14 mouse cellular contexts compared by ENCODE assay signal in genomic region chr4:66232350-66232749, GRCm38 (mm10).
DNase-seq lines count a peak whose midpoint lies in the region; ATAC-seq and TF ChIP-seq lines count a peak whose summit lies in the region.
"Had no signal": no experiment of that assay in that cellular context is flagged by ENCODE, and none has a peak within 500 bp of the region (broad histone marks: within the 10 kb centered on the region; RNA-seq: fewer than 3 reads in every experiment).

No protein-coding gene starts in this region.

- no peaks in the 10 kb centered on the region for H3K9me3 ChIP-seq in forebrain, embryonic 12.5 days
- no peaks in the 10 kb centered on the region for H3K9me3 ChIP-seq in hindbrain, embryonic 16.5 days (ENCODE audit: control insufficient read depth, low read length)
- H3K9me3 ChIP-seq in midbrain, postnatal 0 days (ENCODE audit: low read length), result no peaks in the 10 kb centered on the region
- H3K9me3 ChIP-seq: embryonic facial prominence, embryonic 12.5 days; heart, embryonic 12.5 days; limb, embryonic 12.5 days; stomach, embryonic 15.5 days had no signal

- H3K27ac ChIP-seq in forebrain, embryonic 12.5 days, result 0 out of 2 replicates have a peak overlapping the region, but pooled peaks have one; percentile 13
- no peak overlapping the region; the same call in 1 of the 2 replicates for H3K27ac ChIP-seq in hindbrain, embryonic 16.5 days (ENCODE audit: low read depth, low read length)
- H3K27ac ChIP-seq in midbrain, postnatal 0 days (ENCODE audit: low read depth, low read length), result 0 out of 2 replicates have a peak overlapping the region, but pooled peaks have one; percentile 9
- H3K27ac ChIP-seq: embryonic facial prominence, embryonic 12.5 days; limb, embryonic 12.5 days; stomach, embryonic 15.5 days had no signal

- ATAC-seq in forebrain, embryonic 12.5 days (ENCODE audit: low FRiP score), result peak; percentile 79
- ATAC-seq in hindbrain, embryonic 16.5 days, result peak; percentile 89
- ATAC-seq in midbrain, postnatal 0 days (ENCODE audit: low FRiP score), result peak; percentile 69; the same call in 1 of the 2 replicates
- ATAC-seq in erythroid progenitor cell, adult 5-6 weeks (replicated peaks; ENCODE audit: low FRiP score, poor library complexity, severe bottlenecking), result no peak
- ATAC-seq: intestine, postnatal 0 days had no signal

- no peaks in the 10 kb centered on the region for H3K36me3 ChIP-seq in forebrain, embryonic 12.5 days (replicated peaks)
- no peaks in the 10 kb centered on the region for H3K36me3 ChIP-seq in hindbrain, embryonic 16.5 days (ENCODE audit: control insufficient read depth, insufficient read depth, low read length)
- no peaks in the 10 kb centered on the region for H3K36me3 ChIP-seq in midbrain, postnatal 0 days (ENCODE audit: insufficient read depth, low read length)
- H3K36me3 ChIP-seq: embryonic facial prominence, embryonic 12.5 days; heart, embryonic 12.5 days; limb, embryonic 12.5 days; stomach, embryonic 15.5 days had no signal

- H3K27me3 ChIP-seq in forebrain, embryonic 12.5 days, result no peaks in the 10 kb centered on the region
- H3K27me3 ChIP-seq in hindbrain, embryonic 16.5 days (replicated peaks; ENCODE audit: control insufficient read depth, insufficient read depth, low read length), result no peaks in the 10 kb centered on the region
- H3K27me3 ChIP-seq in midbrain, postnatal 0 days (ENCODE audit: insufficient read depth, low read length), result no peaks in the 10 kb centered on the region
- H3K27me3 ChIP-seq: embryonic facial prominence, embryonic 12.5 days; heart, embryonic 12.5 days; limb, embryonic 12.5 days; stomach, embryonic 15.5 days had no signal

- H3K4me2 ChIP-seq in forebrain, embryonic 12.5 days, result no peak overlapping the region
- no peak overlapping the region for H3K4me2 ChIP-seq in hindbrain, embryonic 16.5 days (ENCODE audit: low read length)
- no peak overlapping the region for H3K4me2 ChIP-seq in midbrain, postnatal 0 days (ENCODE audit: low read depth, low read length, poor library complexity, severe bottlenecking)
- H3K4me2 ChIP-seq: embryonic facial prominence, embryonic 12.5 days; heart, embryonic 12.5 days; limb, embryonic 12.5 days; stomach, embryonic 15.5 days had no signal

- H3K4me3 ChIP-seq in forebrain, embryonic 12.5 days (replicated peaks), result no peak overlapping the region
- no peak overlapping the region for H3K4me3 ChIP-seq in hindbrain, embryonic 16.5 days (ENCODE audit: low read length)
- H3K4me3 ChIP-seq in midbrain, postnatal 0 days (ENCODE audit: low read depth, low read length), result no peak overlapping the region
- H3K4me3 ChIP-seq: embryonic facial prominence, embryonic 12.5 days; heart, embryonic 12.5 days; limb, embryonic 12.5 days; stomach, embryonic 15.5 days had no signal

- no peaks in the 10 kb centered on the region; the same call in 1 of the 2 replicates for H3K4me1 ChIP-seq in forebrain, embryonic 12.5 days
- no peaks in the 10 kb centered on the region for H3K4me1 ChIP-seq in hindbrain, embryonic 16.5 days (ENCODE audit: control insufficient read depth, insufficient read depth, low read depth, low read length)
- H3K4me1 ChIP-seq in midbrain, postnatal 0 days (ENCODE audit: insufficient read depth, low read length), result no peaks in the 10 kb centered on the region
- H3K4me1 ChIP-seq: embryonic facial prominence, embryonic 12.5 days; heart, embryonic 12.5 days; stomach, embryonic 15.5 days had no signal

- TF ChIP-seq CTCF in midbrain, postnatal 0 days (IDR thresholded peaks at IDR 0.05), result peak; percentile 11; the same call in 1 of the 2 replicates

- intact Hi-C loops in heart, postnatal 36 days (cut with DNase I), result no loop called here

- WGBS in forebrain, embryonic 12.5 days, result 53% methylated on average over 2 of the region's 2 CpGs
- WGBS in hindbrain, embryonic 16.5 days, result 47% methylated on average over 2 of the region's 2 CpGs
- 56% methylated on average over 2 of the region's 2 CpGs for WGBS in midbrain, postnatal 0 days

- DNase-seq in embryo, embryonic 10 days (ENCODE audit: low spot score), result peak; percentile 42
- DNase-seq in embryo, embryonic 9.5 days (ENCODE audit: extremely low spot score), result no peak
- peak; percentile 63 for DNase-seq in midbrain, postnatal 0 days (ENCODE audit: low spot score)
- no peak for DNase-seq in heart, postnatal 36 days
- DNase-seq in layer of hippocampus, adult 9-11 months, result no peak
- DNase-seq: gastrocnemius, postnatal 10 days had no signal

- H3K9ac ChIP-seq in forebrain, embryonic 12.5 days, result no peak overlapping the region
- no peak overlapping the region for H3K9ac ChIP-seq in hindbrain, embryonic 16.5 days (ENCODE audit: low read depth, low read length)
- H3K9ac ChIP-seq in midbrain, postnatal 0 days (replicated peaks; ENCODE audit: low read length, poor library complexity, severe bottlenecking), result no peak overlapping the region
- H3K9ac ChIP-seq: embryonic facial prominence, embryonic 12.5 days; heart, embryonic 12.5 days; limb, embryonic 12.5 days; stomach, embryonic 15.5 days had no signal

Comparison
In these comparisons a context has a peak if more than half of its experiments do, and no peak if none do; other contexts are left out.
1. DNase-seq: peak in embryo, embryonic 10 days (single experiment) and midbrain, postnatal 0 days (single experiment); none in embryo, embryonic 9.5 days (single experiment), heart, postnatal 36 days (0 of 2) and layer of hippocampus, adult 9-11 months (single experiment).